In genomic region chr6:136828681-136829080, GRCm38 (mm10) we compare ENCODE assay signal across 9 mouse cellular contexts. TPM values are rescaled to one million over a fixed set of nuclear protein-coding genes. Genes with fewer than 3 reads are reported as not detected.
A peak's percentile ranks its signal among the peaks of the same experiment; 100 is the strongest.
DNase-seq lines count a peak whose midpoint lies in the region; ATAC-seq and TF ChIP-seq lines count a peak whose summit lies in the region.
"Had no signal": no experiment of that assay in that cellular context is flagged by ENCODE, and none has a peak within 500 bp of the region (broad histone marks: within the 10 kb centered on the region; RNA-seq: fewer than 3 reads in every experiment).

No protein-coding gene starts in this region.

- no peak for DNase-seq in heart, postnatal 36 days
- DNase-seq in G1E (ENCODE audit: low spot score): no peak
- DNase-seq in hindbrain, embryonic 11.5 days (ENCODE audit: low spot score): peak; percentile 15
- DNase-seq in midbrain, embryonic 11.5 days (ENCODE audit: low spot score, missing footprints): peak; percentile 86
- no peak for DNase-seq in cerebellum, adult 11-12 months

- H3K4me1 ChIP-seq in heart, embryonic 13.5 days: peaks cover 18% of the 10 kb centered on the region
- peaks cover 32% of the 10 kb centered on the region for H3K4me1 ChIP-seq in G1E (ENCODE audit: insufficient read depth, low read depth, low read length)
- H3K4me1 ChIP-seq in hindbrain, embryonic 11.5 days (replicated peaks; ENCODE audit: control insufficient read depth, insufficient read depth, low read length): no peaks in the 10 kb centered on the region
- H3K4me1 ChIP-seq in midbrain, embryonic 11.5 days (ENCODE audit: control insufficient read depth, insufficient read depth, low read length): peaks cover 4% of the 10 kb centered on the region

- peak overlapping the region; percentile 74 for H3K27ac ChIP-seq in heart, embryonic 13.5 days (replicated peaks)
- H3K27ac ChIP-seq in hindbrain, embryonic 11.5 days (ENCODE audit: low read depth, low read length): peak overlapping the region; percentile 65; the same call in 1 of the 2 replicates
- no peak overlapping the region for H3K27ac ChIP-seq in midbrain, embryonic 11.5 days (ENCODE audit: low read depth, low read length)

- peaks cover 5% of the 10 kb centered on the region; the same call in 1 of the 2 replicates for H3K27me3 ChIP-seq in heart, embryonic 13.5 days (replicated peaks)
- no peaks in the 10 kb centered on the region for H3K27me3 ChIP-seq in G1E (ENCODE audit: insufficient read depth, low read length)
- H3K27me3 ChIP-seq in hindbrain, embryonic 11.5 days (ENCODE audit: control insufficient read depth, insufficient read depth, low read length): no peaks in the 10 kb centered on the region
- H3K27me3 ChIP-seq in midbrain, embryonic 11.5 days (ENCODE audit: control insufficient read depth, insufficient read depth, low read length): no peaks in the 10 kb centered on the region
- H3K27me3 ChIP-seq: Patski had no signal

- H3K4me2 ChIP-seq in heart, embryonic 13.5 days: peak overlapping the region; percentile 66
- peak overlapping the region; percentile 52 for H3K4me2 ChIP-seq in hindbrain, embryonic 11.5 days (replicated peaks; ENCODE audit: low read depth, low read length)
- peak overlapping the region; percentile 50 for H3K4me2 ChIP-seq in midbrain, embryonic 11.5 days

- H3K9me3 ChIP-seq in heart, embryonic 13.5 days: no peaks in the 10 kb centered on the region
- no peaks in the 10 kb centered on the region for H3K9me3 ChIP-seq in G1E (replicated peaks)
- H3K9me3 ChIP-seq in hindbrain, embryonic 11.5 days (ENCODE audit: control insufficient read depth, low read length): no peaks in the 10 kb centered on the region
- H3K9me3 ChIP-seq in midbrain, embryonic 11.5 days (ENCODE audit: control insufficient read depth, low read length): no peaks in the 10 kb centered on the region

- peaks cover 21% of the 10 kb centered on the region for H3K36me3 ChIP-seq in heart, embryonic 13.5 days
- H3K36me3 ChIP-seq in G1E (replicated peaks): peaks cover 20% of the 10 kb centered on the region
- no peaks in the 10 kb centered on the region for H3K36me3 ChIP-seq in hindbrain, embryonic 11.5 days (ENCODE audit: control insufficient read depth, insufficient read depth, low read length)
- peaks cover 9% of the 10 kb centered on the region; the same call in 1 of the 2 replicates for H3K36me3 ChIP-seq in midbrain, embryonic 11.5 days (ENCODE audit: control insufficient read depth, insufficient read depth, low read length)

- no peak for ATAC-seq in heart, embryonic 13.5 days (ENCODE audit: extremely low read depth, insufficient number of reproducible peaks, low FRiP score, low TSS enrichment)
- no peak for ATAC-seq in G1E (ENCODE audit: extremely low read depth, insufficient number of reproducible peaks, low FRiP score, poor library complexity, severe bottlenecking)
- 0 out of 2 replicates have a peak, but pooled peaks have one; percentile 6 for ATAC-seq in hindbrain, embryonic 11.5 days (ENCODE audit: low FRiP score)
- peak; percentile 7; the same call in 1 of the 2 replicates for ATAC-seq in midbrain, embryonic 11.5 days (ENCODE audit: low FRiP score)
- ATAC-seq in frontal cortex, adult (ENCODE audit: low TSS enrichment): no peak
- ATAC-seq in erythroid progenitor cell, adult 5-6 weeks (replicated peaks; ENCODE audit: low FRiP score, poor library complexity, severe bottlenecking): no peak

- peak overlapping the region; percentile 100 for H3K4me3 ChIP-seq in heart, embryonic 13.5 days
- H3K4me3 ChIP-seq in G1E (ENCODE audit: low read depth, low read length): peak overlapping the region; percentile 68
- peak overlapping the region; percentile 100 for H3K4me3 ChIP-seq in hindbrain, embryonic 11.5 days (ENCODE audit: low read depth, low read length)
- H3K4me3 ChIP-seq in midbrain, embryonic 11.5 days (ENCODE audit: low read depth, low read length): peak overlapping the region; percentile 100

- TF ChIP-seq CTCF in G1E (IDR thresholded peaks at IDR 0.05; ENCODE audit: low read depth, low read length): no peak

- 33% methylated on average over 4 of the region's 4 CpGs for WGBS in heart, embryonic 13.5 days
- 37% methylated on average over 4 of the region's 4 CpGs for WGBS in hindbrain, embryonic 11.5 days
- WGBS in midbrain, embryonic 11.5 days: 34% methylated on average over 4 of the region's 4 CpGs

- H3K9ac ChIP-seq in heart, embryonic 13.5 days: peak overlapping the region; percentile 72
- peak overlapping the region; percentile 71 for H3K9ac ChIP-seq in hindbrain, embryonic 11.5 days (ENCODE audit: low read depth, low read length)
- peak overlapping the region; percentile 99 for H3K9ac ChIP-seq in midbrain, embryonic 11.5 days (ENCODE audit: low read length)

- intact Hi-C loops in heart, postnatal 36 days (cut with DNase I): loop anchor here (10.0 kb wide), 1 partner anchor 1904 kb away; the partner anchor contains the start of gene Cdkn1b

RNA-seq across cellular contexts. Expression of gene Wbp11, which starts 0.6 kb away (rescaled TPM):
- 70.6 and 71.1 TPM in 2 replicates for polyA plus RNA-seq in heart, embryonic 13.5 days (2015; fragmentation: Nextera tagmentation; extraction: Ambion mirVana)
- total RNA-seq in heart, postnatal 36 days (2021): 10 to 100 TPM; 63.3 to 64.1 TPM
- 172 and 202 TPM in 2 replicates for total RNA-seq in G1E (2014; fragmentation: Nextera tagmentation)
- 35.3 and 49.0 TPM in 2 replicates for total RNA-seq in G1E (2017)
- polyA plus RNA-seq in G1E (2012): 307 and 347 TPM in 2 replicates
- 116 and 130 TPM in 2 replicates for polyA plus RNA-seq in hindbrain, embryonic 11.5 days (2014; fragmentation: Nextera tagmentation; extraction: Ambion mirVana)
- polyA plus RNA-seq in midbrain, embryonic 11.5 days (2014; fragmentation: Nextera tagmentation; extraction: Ambion mirVana): 149 and 154 TPM in 2 replicates
- 103 and 123 TPM in 2 replicates for total RNA-seq in erythroid progenitor cell, adult 5-6 weeks (2015; ENCODE audit: low replicate concordance)
- total RNA-seq in erythroid progenitor cell, adult 5-6 weeks (2017; ENCODE audit: low replicate concordance): 116 and 132 TPM in 2 replicates

RNA-seq across cellular contexts. Expression of gene BC049715, which starts 1.3 kb away (rescaled TPM):
- polyA plus RNA-seq in heart, embryonic 13.5 days (2015; fragmentation: Nextera tagmentation; extraction: Ambion mirVana): 1.2 and 1.9 TPM in 2 replicates
- under 1 TPM; 0.27 to 0.36 TPM for total RNA-seq in heart, postnatal 36 days (2021)
- total RNA-seq in G1E (2014; fragmentation: Nextera tagmentation): 2.0 and 2.6 TPM in 2 replicates
- 1.5 and 1.9 TPM in 2 replicates for total RNA-seq in G1E (2017)
- 2.6 and 4.2 TPM in 2 replicates for polyA plus RNA-seq in G1E (2012)
- 0.90 and 2.3 TPM in 2 replicates for polyA plus RNA-seq in hindbrain, embryonic 11.5 days (2014; fragmentation: Nextera tagmentation; extraction: Ambion mirVana)
- polyA plus RNA-seq in midbrain, embryonic 11.5 days (2014; fragmentation: Nextera tagmentation; extraction: Ambion mirVana): 1.1 and 1.2 TPM in 2 replicates
- 6.3 and 8.3 TPM in 2 replicates for total RNA-seq in erythroid progenitor cell, adult 5-6 weeks (2015; ENCODE audit: low replicate concordance)
- 0.91 and 3.6 TPM in 2 replicates for total RNA-seq in erythroid progenitor cell, adult 5-6 weeks (2017; ENCODE audit: low replicate concordance)

RNA-seq across cellular contexts. Expression of gene Smco3, which starts 6.6 kb away (rescaled TPM):
- polyA plus RNA-seq in heart, embryonic 13.5 days (2015; fragmentation: Nextera tagmentation; extraction: Ambion mirVana): 0.20 TPM in 1 of 2 replicates, not detected in the other
- total RNA-seq in heart, postnatal 36 days (2021): not detected
- not detected in 2 replicates for total RNA-seq in G1E (2014; fragmentation: Nextera tagmentation)
- total RNA-seq in G1E (2017): 0.12 and 0.38 TPM in 2 replicates
- not detected in 2 replicates for polyA plus RNA-seq in G1E (2012)
- 0.63 TPM in 1 of 2 replicates, not detected in the other for polyA plus RNA-seq in hindbrain, embryonic 11.5 days (2014; fragmentation: Nextera tagmentation; extraction: Ambion mirVana)
- polyA plus RNA-seq in midbrain, embryonic 11.5 days (2014; fragmentation: Nextera tagmentation; extraction: Ambion mirVana): 0.12 and 0.21 TPM in 2 replicates
- not detected in 2 replicates for total RNA-seq in erythroid progenitor cell, adult 5-6 weeks (2015; ENCODE audit: low replicate concordance)
- not detected in 2 replicates for total RNA-seq in erythroid progenitor cell, adult 5-6 weeks (2017; ENCODE audit: low replicate concordance)

RNA-seq across cellular contexts. Expression of gene H2afj, which starts 20.6 kb away (rescaled TPM):
- polyA plus RNA-seq in heart, embryonic 13.5 days (2015; fragmentation: Nextera tagmentation; extraction: Ambion mirVana): 75.2 and 81.2 TPM in 2 replicates
- total RNA-seq in heart, postnatal 36 days (2021): 10 to 100 TPM; 29.9 to 30.9 TPM
- 17.4 and 23.6 TPM in 2 replicates for total RNA-seq in G1E (2014; fragmentation: Nextera tagmentation)
- 84.6 and 98.5 TPM in 2 replicates for total RNA-seq in G1E (2017)
- polyA plus RNA-seq in G1E (2012): 479 and 625 TPM in 2 replicates
- 100 and 105 TPM in 2 replicates for polyA plus RNA-seq in hindbrain, embryonic 11.5 days (2014; fragmentation: Nextera tagmentation; extraction: Ambion mirVana)
- polyA plus RNA-seq in midbrain, embryonic 11.5 days (2014; fragmentation: Nextera tagmentation; extraction: Ambion mirVana): 94.5 and 107 TPM in 2 replicates
- total RNA-seq in erythroid progenitor cell, adult 5-6 weeks (2015; ENCODE audit: low replicate concordance): 51.1 and 55.5 TPM in 2 replicates
- total RNA-seq in erythroid progenitor cell, adult 5-6 weeks (2017; ENCODE audit: low replicate concordance): 33.1 and 75.9 TPM in 2 replicates

RNA-seq across cellular contexts. Expression of gene Hist4h4, which starts 24.5 kb away (rescaled TPM):
- polyA plus RNA-seq in heart, embryonic 13.5 days (2015; fragmentation: Nextera tagmentation; extraction: Ambion mirVana): 0.11 and 0.34 TPM in 2 replicates
- 1 to 10 TPM; 8.2 to 8.5 TPM for total RNA-seq in heart, postnatal 36 days (2021)
- 179 and 196 TPM in 2 replicates for total RNA-seq in G1E (2014; fragmentation: Nextera tagmentation)
- total RNA-seq in G1E (2017): 60.9 and 79.0 TPM in 2 replicates
- 0.89 and 6.6 TPM in 2 replicates for polyA plus RNA-seq in G1E (2012)
- 0.69 and 0.95 TPM in 2 replicates for polyA plus RNA-seq in hindbrain, embryonic 11.5 days (2014; fragmentation: Nextera tagmentation; extraction: Ambion mirVana)
- 0.55 and 0.67 TPM in 2 replicates for polyA plus RNA-seq in midbrain, embryonic 11.5 days (2014; fragmentation: Nextera tagmentation; extraction: Ambion mirVana)
- 82.5 and 87.6 TPM in 2 replicates for total RNA-seq in erythroid progenitor cell, adult 5-6 weeks (2015; ENCODE audit: low replicate concordance)
- total RNA-seq in erythroid progenitor cell, adult 5-6 weeks (2017; ENCODE audit: low replicate concordance): 74.3 and 120 TPM in 2 replicates

Comparison
In these comparisons a context has a peak if more than half of its experiments do, and no peak if none do; other contexts are left out.
1. ATAC-seq: peak in hindbrain, embryonic 11.5 days (single experiment) and midbrain, embryonic 11.5 days (single experiment); none in heart, embryonic 13.5 days (single experiment), G1E (single experiment), frontal cortex, adult (single experiment) and erythroid progenitor cell, adult 5-6 weeks (single experiment).
2. DNase-seq: peak in hindbrain, embryonic 11.5 days (single experiment) and midbrain, embryonic 11.5 days (single experiment); none in heart, postnatal 36 days (0 of 2), G1E (single experiment) and cerebellum, adult 11-12 months (single experiment).
3. Peak in every context shown above with its lines, with median percentiles within 50 percentile points of each other: H3K4me2 ChIP-seq, H3K4me3 ChIP-seq and H3K9ac ChIP-seq.